Mouse (Mus musculus): Measurements from ENCODE around the gene Kcnj15. TPM values are rescaled to one million over a fixed set of nuclear protein-coding genes. Genes with fewer than 3 reads are reported as not detected.

The Kcnj15 gene
- polyA plus RNA-seq, 1 experiment: 0.60 TPM

DNA sequence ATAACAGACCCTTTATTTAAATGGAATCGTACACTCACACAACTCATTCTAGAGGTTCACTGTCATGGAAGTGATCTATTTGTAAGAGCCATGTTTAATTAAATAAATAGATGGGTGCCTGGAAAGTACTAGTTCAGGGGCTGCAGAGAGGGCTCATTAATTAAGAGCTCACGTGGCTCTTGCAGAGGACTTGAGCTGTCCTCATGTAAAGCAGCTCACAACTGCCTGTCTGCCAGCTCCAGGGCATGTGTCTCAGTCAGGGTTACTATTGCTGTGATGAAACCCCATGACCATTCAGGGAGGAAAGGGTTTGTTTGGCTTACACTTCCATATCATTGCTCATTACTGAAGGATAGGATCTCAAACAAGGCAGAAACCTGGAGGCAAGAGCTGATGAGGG, 37.9 kb upstream of the Kcnj15 start:
- WGBS: 73% methylated on average over 2 of the region's 2 CpGs
- TF ChIP-seq CTCF (IDR thresholded peaks at IDR 0.05; ENCODE audit: control insufficient read depth, insufficient read depth, low read length) (no peak), POLR2A (IDR thresholded peaks at IDR 0.05; ENCODE audit: borderline replicate concordance, control insufficient read depth, low read depth, low read length) (no peak)
- H3K4me3 ChIP-seq (replicated peaks; ENCODE audit: control insufficient read depth, low read depth, low read length): no peak overlapping the region
- H3K4me1 ChIP-seq (ENCODE audit: control insufficient read depth, insufficient read depth, low read length): no peaks in the 10 kb centered on the region; the same call in 1 of the 2 replicates
- no peak overlapping the region for H3K27ac ChIP-seq (ENCODE audit: control insufficient read depth, insufficient read depth, low read depth, low read length, poor library complexity)

DNA sequence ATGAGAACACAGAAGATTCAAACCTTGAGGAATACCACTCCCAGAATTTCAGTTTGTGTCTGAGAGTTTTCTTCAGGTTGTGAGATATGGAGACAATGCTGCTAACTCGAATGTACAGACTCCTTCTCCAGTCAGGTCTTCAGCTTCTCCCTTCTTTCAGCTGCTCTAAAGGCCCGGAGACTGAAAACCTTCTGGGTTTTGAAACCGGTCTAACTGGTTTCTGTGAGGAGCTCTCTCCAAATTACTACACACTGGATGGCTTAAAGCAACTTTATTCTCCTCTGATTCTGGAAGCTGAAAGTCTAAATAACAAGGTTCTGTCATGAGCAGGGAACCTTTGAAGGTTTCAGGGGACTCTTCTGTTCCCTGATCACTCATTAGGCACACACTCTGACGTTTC, 36.3 kb upstream of the Kcnj15 start:
- WGBS: 78% methylated on average over 4 of the region's 4 CpGs
- no peak for TF ChIP-seq CTCF (IDR thresholded peaks at IDR 0.05; ENCODE audit: control insufficient read depth, insufficient read depth, low read length)
- TF ChIP-seq POLR2A (IDR thresholded peaks at IDR 0.05; ENCODE audit: borderline replicate concordance, control insufficient read depth, low read depth, low read length): no peak
- Histone ChIP-seq H3K4me3 (replicated peaks; ENCODE audit: control insufficient read depth, low read depth, low read length) (no peak overlapping the region), H3K27ac (ENCODE audit: control insufficient read depth, insufficient read depth, low read depth, low read length, poor library complexity) (no peak overlapping the region), H3K4me1 (ENCODE audit: control insufficient read depth, insufficient read depth, low read length) (no peaks in the 10 kb centered on the region; the same call in 1 of the 2 replicates)

DNA sequence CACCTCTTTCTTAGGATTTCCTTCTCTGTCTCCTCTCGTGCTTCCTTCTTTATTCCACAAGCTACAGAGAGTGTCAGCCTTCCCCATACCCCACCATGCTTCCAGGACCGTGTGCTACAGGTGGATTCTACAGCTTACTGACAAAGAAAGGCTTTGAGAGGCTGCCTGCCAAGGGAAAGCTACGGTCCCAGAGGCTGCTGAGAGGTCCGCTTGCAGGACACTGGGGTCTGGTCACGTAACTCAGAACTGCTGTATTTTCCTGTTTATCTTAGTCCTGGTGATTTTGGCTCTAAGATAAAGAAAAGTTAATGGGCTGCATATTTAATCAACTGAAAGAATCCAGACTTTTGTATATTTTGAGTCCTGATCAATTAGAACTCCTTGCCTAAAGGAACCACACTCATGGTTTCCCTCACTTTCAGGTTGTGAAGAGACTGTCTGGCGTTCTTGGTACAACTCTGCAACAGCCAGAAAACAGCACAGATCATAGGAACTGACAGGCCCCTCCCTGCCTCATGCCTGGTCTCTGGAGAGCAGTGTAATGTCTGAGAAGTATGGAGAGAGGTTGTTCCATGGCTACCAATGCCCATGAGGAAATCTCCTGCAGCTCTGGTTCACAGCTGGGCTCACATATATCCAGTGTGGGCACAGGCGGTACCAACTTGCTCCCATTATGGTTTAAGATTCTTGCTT, 35.2 kb upstream of the Kcnj15 start:
- Histone ChIP-seq H3K4me3 (replicated peaks; ENCODE audit: control insufficient read depth, low read depth, low read length) (no peak overlapping the region), H3K27ac (ENCODE audit: control insufficient read depth, insufficient read depth, low read depth, low read length, poor library complexity) (no peak overlapping the region), H3K4me1 (ENCODE audit: control insufficient read depth, insufficient read depth, low read length) (no peaks in the 10 kb centered on the region; the same call in 1 of the 2 replicates)
- TF ChIP-seq POLR2A (IDR thresholded peaks at IDR 0.05; ENCODE audit: borderline replicate concordance, control insufficient read depth, low read depth, low read length) (no peak), CTCF (IDR thresholded peaks at IDR 0.05; ENCODE audit: control insufficient read depth, insufficient read depth, low read length) (no peak)
- WGBS: 77% methylated on average over 7 of the region's 7 CpGs

DNA sequence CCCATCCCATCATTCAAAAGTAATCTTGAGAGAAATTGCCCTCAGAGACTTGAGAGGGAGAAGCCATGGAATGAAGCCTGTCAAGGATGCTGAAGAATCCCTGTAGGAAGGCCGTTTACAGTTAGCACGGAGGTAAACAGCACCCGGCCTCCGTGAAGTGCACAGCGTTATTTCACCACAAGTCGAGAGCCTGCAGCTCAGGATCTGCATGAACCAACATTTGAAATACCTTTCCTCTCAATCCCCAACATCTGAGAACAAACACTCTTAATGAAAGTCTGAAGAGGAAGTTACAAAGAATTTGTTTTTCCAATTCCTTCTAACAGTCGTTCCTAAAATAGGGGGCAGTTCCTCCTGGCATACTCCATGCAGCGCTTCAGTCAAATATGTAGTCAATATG, 33.9 kb upstream of the Kcnj15 start:
- Histone ChIP-seq H3K4me1 (ENCODE audit: control insufficient read depth, insufficient read depth, low read length) (no peaks in the 10 kb centered on the region; the same call in 1 of the 2 replicates), H3K27ac (ENCODE audit: control insufficient read depth, insufficient read depth, low read depth, low read length, poor library complexity) (no peak overlapping the region), H3K4me3 (replicated peaks; ENCODE audit: control insufficient read depth, low read depth, low read length) (no peak overlapping the region)
- WGBS: 45% methylated on average over 8 of the region's 8 CpGs
- no peak for TF ChIP-seq POLR2A (IDR thresholded peaks at IDR 0.05; ENCODE audit: borderline replicate concordance, control insufficient read depth, low read depth, low read length)
- TF ChIP-seq CTCF (IDR thresholded peaks at IDR 0.05; ENCODE audit: control insufficient read depth, insufficient read depth, low read length): no peak

DNA sequence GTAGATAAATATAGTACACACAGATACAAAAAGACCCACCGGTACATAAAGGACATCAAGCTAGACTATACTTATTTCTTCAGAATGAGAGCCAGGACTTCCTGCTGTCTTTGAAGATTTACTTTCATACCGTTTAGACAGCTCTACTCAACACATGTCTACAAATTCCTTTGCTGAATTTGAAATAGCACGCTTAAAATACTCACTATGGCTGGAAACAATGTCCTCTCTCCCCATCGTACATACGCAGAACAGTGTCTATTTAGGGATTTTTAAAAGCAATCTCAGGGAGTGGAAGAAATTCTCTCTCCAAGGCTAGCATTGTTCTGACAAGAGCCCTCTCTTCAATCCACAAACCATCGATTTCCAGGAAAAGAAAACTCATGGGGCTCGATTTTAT, 32.1 kb upstream of the Kcnj15 start:
- H3K4me3 ChIP-seq (replicated peaks; ENCODE audit: control insufficient read depth, low read depth, low read length): no peak overlapping the region
- TF ChIP-seq POLR2A (IDR thresholded peaks at IDR 0.05; ENCODE audit: borderline replicate concordance, control insufficient read depth, low read depth, low read length) (no peak), CTCF (IDR thresholded peaks at IDR 0.05; ENCODE audit: control insufficient read depth, insufficient read depth, low read length) (no peak)
- no peaks in the 10 kb centered on the region for H3K4me1 ChIP-seq (ENCODE audit: control insufficient read depth, insufficient read depth, low read length)
- WGBS: 46% methylated on average over 7 of the region's 7 CpGs
- H3K27ac ChIP-seq (ENCODE audit: control insufficient read depth, insufficient read depth, low read depth, low read length, poor library complexity): no peak overlapping the region

DNA sequence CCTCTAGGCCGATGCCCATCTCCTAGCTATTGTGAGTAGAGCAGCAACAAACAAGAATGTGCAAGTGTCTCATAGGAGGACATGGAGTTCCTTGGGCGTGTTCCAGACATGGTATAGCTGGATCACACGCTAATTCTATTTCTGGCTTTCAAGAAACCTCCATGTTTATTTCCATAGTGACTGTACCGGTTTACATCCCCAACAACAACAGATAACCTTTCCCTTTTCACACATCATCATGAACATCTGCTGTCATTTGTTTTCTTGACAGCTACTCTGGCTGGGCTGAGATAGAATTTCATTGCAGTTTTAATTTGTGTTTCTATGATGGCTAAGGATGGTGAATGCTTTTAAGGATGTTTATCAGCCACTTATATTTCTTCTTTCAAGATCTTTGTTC, 25.6 kb upstream of the Kcnj15 start:
- H3K27ac ChIP-seq (ENCODE audit: control insufficient read depth, insufficient read depth, low read depth, low read length, poor library complexity): no peak overlapping the region
- no peak overlapping the region for H3K4me3 ChIP-seq (replicated peaks; ENCODE audit: control insufficient read depth, low read depth, low read length)
- H3K4me1 ChIP-seq (ENCODE audit: control insufficient read depth, insufficient read depth, low read length): no peaks in the 10 kb centered on the region
- 80% methylated on average over 4 of the region's 4 CpGs for WGBS
- no peak for TF ChIP-seq CTCF (IDR thresholded peaks at IDR 0.05; ENCODE audit: control insufficient read depth, insufficient read depth, low read length)
- TF ChIP-seq POLR2A (IDR thresholded peaks at IDR 0.05; ENCODE audit: borderline replicate concordance, control insufficient read depth, low read depth, low read length): no peak

DNA sequence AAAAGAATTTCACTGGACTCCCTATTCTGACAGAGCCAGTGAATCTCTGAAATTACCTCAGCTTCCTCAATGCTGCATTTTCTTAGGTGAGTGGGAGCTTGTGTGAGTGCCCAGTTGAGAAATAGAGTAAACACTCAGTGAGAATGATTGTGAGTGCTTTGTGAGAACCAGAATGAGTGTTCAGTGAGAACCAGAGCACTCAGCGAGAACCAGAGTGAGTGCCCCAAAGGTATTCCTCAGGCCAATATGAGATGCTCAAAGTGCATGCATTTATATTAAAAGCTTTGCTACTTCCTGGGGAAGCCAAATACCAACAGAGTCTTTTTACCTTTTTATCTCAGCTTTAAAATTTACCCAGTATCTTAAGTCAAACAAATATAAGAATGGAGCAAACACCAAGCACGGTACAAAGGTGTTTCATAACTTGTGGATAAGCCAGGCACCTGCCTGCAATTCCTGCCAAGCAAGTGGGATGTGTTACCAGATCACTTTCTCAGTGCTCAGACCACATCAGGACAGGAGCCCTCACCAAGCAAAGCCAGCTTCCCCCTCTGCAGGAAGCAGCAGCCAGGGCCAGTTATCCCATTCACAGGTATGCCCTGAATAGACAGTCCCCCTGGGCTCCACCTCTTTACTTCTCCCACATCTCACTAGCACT, 22.3 kb upstream of the Kcnj15 start:
- TF ChIP-seq CTCF (IDR thresholded peaks at IDR 0.05; ENCODE audit: control insufficient read depth, insufficient read depth, low read length) (no peak), POLR2A (IDR thresholded peaks at IDR 0.05; ENCODE audit: borderline replicate concordance, control insufficient read depth, low read depth, low read length) (no peak)
- Histone ChIP-seq H3K4me3 (replicated peaks; ENCODE audit: control insufficient read depth, low read depth, low read length) (no peak overlapping the region), H3K27ac (ENCODE audit: control insufficient read depth, insufficient read depth, low read depth, low read length, poor library complexity) (no peak overlapping the region), H3K4me1 (ENCODE audit: control insufficient read depth, insufficient read depth, low read length) (no peaks in the 10 kb centered on the region; the same call in 1 of the 2 replicates)
- WGBS: 72% methylated on average over 2 of the region's 2 CpGs

DNA sequence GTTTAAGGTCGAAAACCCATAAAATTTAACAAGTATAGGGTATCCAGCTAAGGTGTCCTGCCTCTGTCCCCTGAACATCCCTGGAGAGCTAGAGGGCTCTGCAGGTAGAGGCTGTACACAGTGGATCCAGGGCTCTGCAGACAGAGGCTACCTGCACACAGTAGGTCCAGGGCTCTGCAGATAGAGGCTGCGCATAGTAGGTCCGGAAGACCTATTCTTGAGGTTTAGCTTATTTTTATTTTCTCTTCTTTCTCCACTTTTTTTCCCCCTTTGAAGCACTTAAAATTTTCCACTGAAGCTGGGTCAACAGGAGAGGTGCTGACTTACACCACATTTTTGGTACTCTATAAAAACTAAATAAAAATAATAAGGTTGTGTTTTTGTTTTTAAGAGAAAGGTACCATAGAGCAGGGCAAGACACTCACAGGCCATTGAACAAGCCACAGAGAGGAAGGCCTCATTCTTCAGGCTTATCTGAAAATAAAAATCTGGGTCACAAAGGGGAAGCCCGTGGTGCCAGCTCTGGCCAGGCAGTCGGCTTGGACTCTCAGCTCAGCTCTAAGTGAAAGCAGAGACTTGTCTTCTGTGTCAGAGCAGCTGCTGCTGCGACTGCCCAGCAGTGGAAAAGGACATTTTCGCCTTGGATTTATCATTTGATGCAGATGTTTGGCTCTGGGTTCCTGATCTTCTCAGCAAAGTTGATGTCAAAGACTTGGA, 18.0 kb upstream of the Kcnj15 start:
- 49% methylated on average over 7 of the region's 7 CpGs for WGBS
- Histone ChIP-seq H3K4me3 (replicated peaks; ENCODE audit: control insufficient read depth, low read depth, low read length) (no peak overlapping the region), H3K4me1 (ENCODE audit: control insufficient read depth, insufficient read depth, low read length) (no peaks in the 10 kb centered on the region; the same call in 1 of the 2 replicates), H3K27ac (ENCODE audit: control insufficient read depth, insufficient read depth, low read depth, low read length, poor library complexity) (no peak overlapping the region)
- no peak for TF ChIP-seq CTCF (IDR thresholded peaks at IDR 0.05; ENCODE audit: control insufficient read depth, insufficient read depth, low read length)
- no peak for TF ChIP-seq POLR2A (IDR thresholded peaks at IDR 0.05; ENCODE audit: borderline replicate concordance, control insufficient read depth, low read depth, low read length)

All from bone marrow, adult 2 months (tissue).